Mouse (Mus musculus) G1E (cell line): ENCODE results near the gene Ccdc32. TPM values are rescaled to one million over a fixed set of nuclear protein-coding genes. Genes with fewer than 3 reads are reported as not detected.
A peak's percentile ranks its signal among the peaks of the same experiment; 100 is the strongest.

Experiments used
- ATAC-seq: 2 replicates; pipeline ENCODE4 v1.8.0; 2016; ENCODE audit warnings: mild to moderate bottlenecking; ENCODE audit not compliant: insufficient number of reproducible peaks, poor library complexity, low FRiP score, severe bottlenecking; ENCODE audit errors: extremely low read depth
- DNase-seq: peaks from one replicate; pipeline ENCODE4 v3.0.0; 2012; ENCODE audit warnings: low spot score
- H3K27me3 ChIP-seq: 2 replicates; pipeline ENCODE4 v1.6.1; 2012; ENCODE audit warnings: mild to moderate bottlenecking, low read length, inconsistent platforms; ENCODE audit not compliant: insufficient read depth
- H3K36me3 ChIP-seq: replicated peaks from 2 replicates; pipeline ENCODE3; 2012; ENCODE audit warnings: mild to moderate bottlenecking, inconsistent platforms
- H3K4me1 ChIP-seq: 2 replicates; pipeline ENCODE4 v1.6.1; 2012; ENCODE audit warnings: low read depth, low read length, inconsistent platforms, mixed read lengths; ENCODE audit not compliant: insufficient read depth
- H3K4me3 ChIP-seq: 2 replicates; pipeline ENCODE4 v1.5.1; 2012; ENCODE audit warnings: low read depth, mild to moderate bottlenecking, inconsistent platforms, low read length, moderate library complexity, mixed read lengths
- H3K9me3 ChIP-seq: replicated peaks from 2 replicates; pipeline ENCODE4 v1.6.1; 2012; ENCODE audit warnings: inconsistent platforms
- CTCF ChIP-seq: IDR thresholded peaks from 2 replicates; pipeline ENCODE4 v1.5.1; 2012; ENCODE audit warnings: low read depth, low read length, inconsistent platforms, mixed read lengths
- GATA1 ChIP-seq: IDR thresholded peaks from 2 replicates; pipeline ENCODE4 v1.6.1; 2012; ENCODE audit warnings: borderline replicate concordance, low read length, inconsistent platforms, mixed read lengths
- GATA2 ChIP-seq: IDR thresholded peaks from 2 replicates; pipeline ENCODE4 v1.6.1; 2012; ENCODE audit warnings: low read depth, low read length, inconsistent platforms, borderline replicate concordance
- POLR2AphosphoS5 ChIP-seq: IDR thresholded peaks from 2 replicates; pipeline ENCODE4 v1.6.1; 2012; ENCODE audit warnings: low read depth, low read length, inconsistent platforms; ENCODE audit not compliant: insufficient replicate concordance
- TAL1 ChIP-seq: conservative IDR thresholded peaks from 2 replicates; pipeline ENCODE4 v1.6.1; 2012; ENCODE audit warnings: low read depth, low read length, inconsistent platforms, mixed read lengths
- polyA plus RNA-seq: library from polyadenylated mRNA; stranded (reverse); fragments of >175 nt; gene quantifications from 2 replicates; pipeline ENCODE4 v1.2.3, GENCODE M21; 2012
- total RNA-seq, 2 experiments: library from RNA; stranded (forward) in 1 of 2; stranded (reverse) in 1 of 2; fragments of 200-1000 nt in 1 of 2; fragments of >200 nt in 1 of 2; fragmentation: Nextera tagmentation in 1 of 2; gene quantifications; 2 replicates each; pipeline ENCODE4 v1.2.3; 2014 to 2017

Gene Ccdc32
- total RNA-seq (2014; fragmentation: Nextera tagmentation) (18.5 and 27.3 TPM in 2 replicates), total RNA-seq (2017) (28.1 and 33.0 TPM in 2 replicates), polyA plus RNA-seq (13.7 and 20.1 TPM in 2 replicates)

GRCm38 (mm10) chr2:119028941-119029551 is at the start of gene Ccdc32:
Ccdc32 (minus strand) TSS chr2:119029393.
- TF ChIP-seq POLR2AphosphoS5, result no peak
- TF ChIP-seq GATA1, result no peak
- no peak for TF ChIP-seq TAL1
- TF ChIP-seq CTCF, result no peak
- TF ChIP-seq GATA2, result no peak
- no peaks in the 10 kb centered on the region for H3K27me3 ChIP-seq
- H3K4me3 ChIP-seq, result peak within 1 kb of the TSS; percentile 79
- H3K4me1 ChIP-seq, result peaks cover 56% of the 10 kb centered on the region
- ATAC-seq (peak; percentile 89), DNase-seq (peak; percentile 92)
- peaks cover 22% of the 10 kb centered on the region for H3K36me3 ChIP-seq
- no peaks in the 10 kb centered on the region for H3K9me3 ChIP-seq

GRCm38 (mm10) chr2:119072397-119072796 is 43.2 kb upstream of the Ccdc32 start:
- Histone ChIP-seq H3K4me3 (no peak overlapping the region), H3K9me3 (no peaks in the 10 kb centered on the region), H3K4me1 (no peaks in the 10 kb centered on the region), H3K27me3 (no peaks in the 10 kb centered on the region), H3K36me3 (peaks cover 89% of the 10 kb centered on the region)
- DNase-seq, result no peak
- no peak for ATAC-seq
- no peak for TF ChIP-seq CTCF
- no peak for TF ChIP-seq GATA2
- TF ChIP-seq TAL1, result no peak
- TF ChIP-seq GATA1, result no peak
- TF ChIP-seq POLR2AphosphoS5, result no peak

GRCm38 (mm10) chr2:119060139-119060538 is 30.9 kb upstream of the Ccdc32 start:
- ATAC-seq (no peak), DNase-seq (no peak)
- no peak for TF ChIP-seq TAL1
- TF ChIP-seq CTCF, result no peak
- TF ChIP-seq POLR2AphosphoS5, result no peak
- TF ChIP-seq GATA1, result no peak
- TF ChIP-seq GATA2, result no peak
- Histone ChIP-seq H3K4me1 (peaks cover 2% of the 10 kb centered on the region; the same call in 1 of the 2 replicates), H3K9me3 (no peaks in the 10 kb centered on the region), H3K27me3 (no peaks in the 10 kb centered on the region), H3K36me3 (peaks cover 69% of the 10 kb centered on the region), H3K4me3 (no peak overlapping the region)

- peaks cover 33% of the 10 kb centered on the region for H3K4me1 ChIP-seq
- no peak for ATAC-seq
- H3K36me3 ChIP-seq, result peaks cover 29% of the 10 kb centered on the region
- no peak overlapping the region for H3K4me3 ChIP-seq
- no peak for DNase-seq
- no peaks in the 10 kb centered on the region for H3K27me3 ChIP-seq
- H3K9me3 ChIP-seq, result no peaks in the 10 kb centered on the region
- TF ChIP-seq GATA2 (no peak), TAL1 (no peak), CTCF (no peak), POLR2AphosphoS5 (no peak), GATA1 (no peak)
These were observed 21.0 kb upstream of the Ccdc32 start for GRCm38 (mm10) chr2:119050132-119050650.

GRCm38 (mm10) chr2:119047849-119048248 is 18.7 kb upstream of the Ccdc32 start:
- Histone ChIP-seq H3K9me3 (no peaks in the 10 kb centered on the region), H3K36me3 (peaks cover 31% of the 10 kb centered on the region), H3K27me3 (no peaks in the 10 kb centered on the region), H3K4me3 (peak overlapping the region; percentile 93), H3K4me1 (peaks cover 35% of the 10 kb centered on the region)
- no peak for DNase-seq
- ATAC-seq, result peak; percentile 43; the same call in 1 of the 2 replicates
- TF ChIP-seq TAL1, result peak; percentile 47; the same call in 1 of the 2 replicates
- TF ChIP-seq GATA2, result no peak
- TF ChIP-seq GATA1, result no peak
- no peak for TF ChIP-seq POLR2AphosphoS5
- TF ChIP-seq CTCF, result no peak

- H3K4me3 ChIP-seq, result peak within 1 kb of the TSS; percentile 93
- H3K27me3 ChIP-seq, result no peaks in the 10 kb centered on the region
- TF ChIP-seq POLR2AphosphoS5, result 0 out of 2 replicates have a peak, but pooled peaks have one; percentile 33
- no peak for TF ChIP-seq CTCF
- TF ChIP-seq GATA1, result no peak
- TF ChIP-seq TAL1, result no peak
- DNase-seq, result peak; percentile 70
- no peaks in the 10 kb centered on the region for H3K9me3 ChIP-seq
- ATAC-seq, result peak; percentile 70
- peaks cover 29% of the 10 kb centered on the region for H3K4me1 ChIP-seq
- peaks cover 31% of the 10 kb centered on the region for H3K36me3 ChIP-seq
These were observed 17.7 kb upstream of the Ccdc32 start, which contains the start of gene Knl1 for GRCm38 (mm10) chr2:119046649-119047611. Knl1 (plus strand) TSS chr2:119047119.
